Mouse (Mus musculus) cerebellum, adult 2 months (tissue): ENCODE measurements at regions not wholly inside any gene's neighbourhood (a gene's known extent, or its start where the extent isn't known, plus 50 kb on each side); places are given as distances from the start of the nearest gene placed in this dataset.

Experiments
- CTCF ChIP-seq: fragments of 200-500 bp; IDR thresholded peaks from 2 replicates; pipeline ENCODE4 v1.5.1; 2011; ENCODE audit warnings: low read depth, mild to moderate bottlenecking, control low read depth, low read length, moderate library complexity, borderline replicate concordance; ENCODE audit not compliant: insufficient read depth
- POLR2A ChIP-seq: fragments of 200-500 bp; IDR thresholded peaks from 2 replicates; pipeline ENCODE4 v1.6.1; 2011; ENCODE audit warnings: low read length, control low read depth, borderline replicate concordance; ENCODE audit not compliant: insufficient read depth

- TF ChIP-seq CTCF, result no peak
- no peak for TF ChIP-seq POLR2A
Observed at GRCm38 (mm10) chr17:51459119-51459518, 280.0 kb upstream of the Tbc1d5 start.
